Mouse (Mus musculus): Measurements from ENCODE around the gene Pan2. TPM values are rescaled to one million over a fixed set of nuclear protein-coding genes. Genes with fewer than 3 reads are reported as not detected.
"Not testable (repeated sequence)": the region's sequence is repeated elsewhere in the genome, so short reads cannot be mapped to it uniquely, and the experiment has no call there.

Pan2 gene
- 0.31 and 0.44 TPM in 2 replicates for polyA plus RNA-seq (2012)

DNA sequence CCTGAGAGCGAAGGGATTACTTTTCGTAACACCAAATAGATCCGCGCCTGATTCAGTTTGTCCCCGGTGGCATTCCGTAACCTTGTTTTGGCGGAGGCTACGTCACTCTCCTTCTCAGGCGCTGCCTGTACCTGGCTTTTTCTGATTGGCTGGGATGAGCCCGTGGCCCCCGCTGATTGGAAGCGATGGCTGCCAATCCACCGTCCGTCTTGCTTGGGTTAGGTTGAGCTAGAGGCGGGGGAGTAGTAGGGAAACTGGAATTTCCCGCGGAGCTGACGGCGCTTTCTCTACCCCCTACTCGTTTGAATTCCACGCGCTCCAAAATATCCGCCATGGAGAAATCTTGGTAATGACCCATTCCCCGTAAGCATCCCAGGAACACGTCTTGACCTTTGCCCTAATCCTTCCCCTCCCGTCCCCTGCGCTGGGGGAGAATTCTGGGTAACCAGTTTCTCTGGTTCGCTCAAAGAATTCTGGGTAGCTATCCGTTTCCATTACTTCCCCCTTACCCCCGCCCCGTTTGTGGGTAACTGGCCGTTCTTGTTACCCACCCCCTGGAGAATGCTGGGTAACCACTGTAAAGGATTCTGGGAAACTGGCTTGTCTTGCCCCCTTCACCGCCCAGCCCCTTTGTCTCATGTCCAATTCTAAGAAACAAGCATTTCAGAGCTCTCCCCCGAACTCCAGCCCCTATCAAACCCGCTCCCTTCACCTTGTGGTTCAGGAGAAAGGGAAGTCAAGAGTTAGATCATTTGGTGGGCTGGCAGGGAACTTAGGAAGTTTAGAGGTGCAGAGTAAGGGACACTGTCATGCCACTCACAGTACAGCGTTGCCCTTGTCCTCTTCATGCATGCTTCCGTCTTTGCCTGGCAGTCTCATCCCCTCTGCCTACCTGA lies at the start of gene Pan2:
Pan2 (plus strand) TSS at position 210 of the 896 bp plus-strand sequence.
- Histone ChIP-seq H3K27me3 (ENCODE audit: control insufficient read depth) (no peaks in the 10 kb centered on the region), H3K4me1 (ENCODE audit: control insufficient read depth) (peaks cover 32% of the 10 kb centered on the region), H3K36me3 (ENCODE audit: control insufficient read depth) (peaks cover 37% of the 10 kb centered on the region), H3K9me3 (ENCODE audit: control insufficient read depth, low read length) (no peaks in the 10 kb centered on the region), H3K4me3 (replicated peaks) (peak within 1 kb of the TSS; percentile 80)
- TF ChIP-seq TAL1 (IDR thresholded peaks at IDR 0.05; ENCODE audit: low read length) (no peak), GATA1 (IDR thresholded peaks at IDR 0.05; ENCODE audit: low read length) (no peak)

DNA sequence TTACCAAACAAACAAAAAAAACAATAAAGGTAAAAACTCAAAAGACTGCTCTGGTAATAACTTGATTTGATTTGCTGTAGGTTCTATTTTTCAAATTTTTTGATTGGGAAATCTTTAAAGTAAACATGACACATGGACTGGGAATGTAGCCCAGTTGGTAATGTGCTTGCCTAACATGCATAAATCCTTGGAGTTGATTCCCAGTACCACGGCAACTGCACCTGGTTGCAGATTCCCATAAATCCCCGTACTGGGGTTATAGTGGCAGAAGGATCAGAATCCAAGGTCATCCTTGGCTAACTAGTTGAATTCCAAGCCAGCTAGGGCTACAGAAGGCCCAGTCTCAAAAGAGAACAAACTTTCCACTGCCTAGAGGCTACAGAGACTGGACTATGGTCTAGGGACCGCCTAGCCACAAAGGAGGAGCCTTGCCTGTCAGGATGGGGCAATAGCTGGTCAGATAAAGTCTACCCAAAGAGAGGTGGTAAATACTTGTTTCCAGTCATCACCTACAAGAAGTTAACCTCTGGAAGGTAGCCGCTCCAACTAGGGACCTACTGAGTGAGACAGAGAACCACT lies 49.4 kb upstream of the Pan2 start, which contains the start of gene Apon:
Apon (plus strand) TSS at position 420 of the 579 bp plus-strand sequence.
- no peaks in the 10 kb centered on the region for H3K9me3 ChIP-seq (ENCODE audit: control insufficient read depth, low read length)
- peaks cover 47% of the 10 kb centered on the region for H3K36me3 ChIP-seq (ENCODE audit: control insufficient read depth)
- no peaks in the 10 kb centered on the region for H3K27me3 ChIP-seq (ENCODE audit: control insufficient read depth)
- H3K4me1 ChIP-seq (ENCODE audit: control insufficient read depth), result no peaks in the 10 kb centered on the region
- no peak within 1 kb of the TSS for H3K4me3 ChIP-seq (replicated peaks)
- TF ChIP-seq GATA1 (IDR thresholded peaks at IDR 0.05; ENCODE audit: low read length), result no peak
- no peak for TF ChIP-seq TAL1 (IDR thresholded peaks at IDR 0.05; ENCODE audit: low read length)

DNA sequence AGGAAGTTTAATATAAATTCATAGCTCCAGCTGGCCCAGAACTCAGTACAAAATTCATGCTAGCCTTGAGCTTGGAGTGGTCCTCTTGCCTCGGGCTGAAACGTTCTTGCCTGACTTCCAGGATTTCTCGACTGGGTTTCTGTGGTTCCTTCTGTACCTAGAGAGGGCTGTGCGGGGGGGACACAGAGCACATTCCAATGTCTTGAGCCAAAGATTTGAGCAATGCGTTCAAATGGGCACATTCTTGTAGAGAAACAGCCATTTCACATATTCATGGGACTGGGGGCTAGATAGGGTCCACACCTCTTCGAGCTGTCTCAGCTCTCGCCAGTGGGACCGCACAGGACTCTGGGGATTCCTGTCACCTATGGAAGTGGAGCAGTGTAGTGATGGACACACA lies 47.2 kb upstream of the Pan2 start:
- H3K9me3 ChIP-seq (ENCODE audit: control insufficient read depth, low read length), result no peaks in the 10 kb centered on the region
- H3K4me3 ChIP-seq (replicated peaks), result no peak overlapping the region
- peaks cover 25% of the 10 kb centered on the region for H3K36me3 ChIP-seq (ENCODE audit: control insufficient read depth)
- TF ChIP-seq GATA1 (IDR thresholded peaks at IDR 0.05; ENCODE audit: low read length) (no peak), TAL1 (IDR thresholded peaks at IDR 0.05; ENCODE audit: low read length) (no peak)
- no peaks in the 10 kb centered on the region; the same call in 1 of the 2 replicates for H3K4me1 ChIP-seq (ENCODE audit: control insufficient read depth)
- no peaks in the 10 kb centered on the region for H3K27me3 ChIP-seq (ENCODE audit: control insufficient read depth)

- H3K27me3 ChIP-seq (ENCODE audit: control insufficient read depth), result no peaks in the 10 kb centered on the region
- no peaks in the 10 kb centered on the region for H3K9me3 ChIP-seq (ENCODE audit: control insufficient read depth, low read length)
- H3K36me3 ChIP-seq (ENCODE audit: control insufficient read depth), result peaks cover 21% of the 10 kb centered on the region
- H3K4me3 ChIP-seq (replicated peaks), result no peak overlapping the region
- no peak for TF ChIP-seq GATA1 (IDR thresholded peaks at IDR 0.05; ENCODE audit: low read length)
- TF ChIP-seq TAL1 (IDR thresholded peaks at IDR 0.05; ENCODE audit: low read length), result no peak
- H3K4me1 ChIP-seq (ENCODE audit: control insufficient read depth), result no peaks in the 10 kb centered on the region; the same call in 1 of the 2 replicates
Observed at GRCm38 (mm10) chr10:128256328-128256727, 46.8 kb upstream of the Pan2 start.

DNA sequence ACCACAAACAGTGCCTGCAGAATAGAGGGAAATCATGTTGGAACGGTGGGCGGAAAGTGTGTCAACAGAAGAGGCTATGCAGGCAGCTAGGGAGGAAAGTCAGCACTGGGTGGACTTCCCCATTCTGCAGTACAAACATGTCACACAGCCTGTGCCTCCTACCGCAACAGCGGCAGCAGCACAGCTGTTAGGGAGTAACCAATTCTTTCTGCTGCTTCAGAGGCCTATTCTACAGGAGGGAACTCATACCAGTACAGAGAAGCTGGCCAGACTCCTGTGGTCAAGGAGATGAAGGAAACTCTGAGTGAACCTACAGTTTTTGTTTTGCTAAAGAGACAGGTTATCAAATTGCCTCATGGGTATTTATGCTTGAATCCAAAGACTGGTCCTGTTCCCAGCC lies 44.2 kb upstream of the Pan2 start:
- no peak for TF ChIP-seq GATA1 (IDR thresholded peaks at IDR 0.05; ENCODE audit: low read length)
- no peak for TF ChIP-seq TAL1 (IDR thresholded peaks at IDR 0.05; ENCODE audit: low read length)
- Histone ChIP-seq H3K27me3 (ENCODE audit: control insufficient read depth) (no peaks in the 10 kb centered on the region), H3K9me3 (ENCODE audit: control insufficient read depth, low read length) (no peaks in the 10 kb centered on the region), H3K4me3 (replicated peaks) (no peak overlapping the region), H3K36me3 (ENCODE audit: control insufficient read depth) (no peaks in the 10 kb centered on the region; the same call in 1 of the 2 replicates), H3K4me1 (ENCODE audit: control insufficient read depth) (no peaks in the 10 kb centered on the region; the same call in 1 of the 2 replicates)

DNA sequence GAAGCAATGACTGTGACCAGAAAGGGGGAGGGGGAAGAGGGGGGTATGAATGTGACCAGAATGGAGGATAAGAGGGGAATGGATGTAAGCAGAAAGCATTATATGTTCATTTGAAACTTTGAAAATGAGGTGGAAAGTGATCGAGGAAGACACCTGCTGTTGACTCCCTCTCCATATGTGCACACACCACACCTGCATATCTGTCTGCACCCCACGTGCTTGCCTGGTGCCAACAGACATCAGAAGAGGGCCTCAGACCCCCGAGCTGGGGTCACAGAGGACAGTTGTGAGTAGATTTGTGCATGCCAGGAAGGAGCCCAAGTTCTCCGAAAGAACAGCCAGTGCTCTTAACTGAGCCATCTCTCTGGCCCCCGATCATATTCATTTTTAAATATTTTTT lies 43.2 kb upstream of the Pan2 start:
- Histone ChIP-seq H3K9me3 (ENCODE audit: control insufficient read depth, low read length) (no peaks in the 10 kb centered on the region), H3K27me3 (ENCODE audit: control insufficient read depth) (no peaks in the 10 kb centered on the region), H3K4me1 (ENCODE audit: control insufficient read depth) (no peaks in the 10 kb centered on the region; the same call in 1 of the 2 replicates), H3K4me3 (replicated peaks) (no peak overlapping the region), H3K36me3 (ENCODE audit: control insufficient read depth) (no peaks in the 10 kb centered on the region)
- TF ChIP-seq TAL1 (IDR thresholded peaks at IDR 0.05; ENCODE audit: low read length) (no peak), GATA1 (IDR thresholded peaks at IDR 0.05; ENCODE audit: low read length) (no peak)

DNA sequence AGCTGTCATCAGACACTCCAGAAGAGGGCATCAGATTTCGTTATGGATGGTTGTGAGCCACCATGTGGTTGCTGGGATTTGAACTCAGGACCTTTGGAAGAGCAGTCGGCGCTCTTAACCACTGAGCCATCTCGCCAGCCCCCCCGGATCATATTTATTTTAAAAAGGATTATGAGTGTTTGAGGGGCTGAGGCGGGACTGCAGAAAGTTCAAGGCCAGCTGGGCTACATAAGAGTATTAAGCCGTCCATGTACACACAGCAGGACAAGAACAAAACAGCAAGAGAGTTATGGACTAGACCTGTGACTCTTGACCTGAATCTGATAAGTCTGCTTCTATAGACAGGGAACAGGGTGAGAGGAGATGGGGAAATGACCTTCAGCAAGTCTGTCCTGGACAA lies 42.8 kb upstream of the Pan2 start:
- H3K9me3 ChIP-seq (ENCODE audit: control insufficient read depth, low read length); H3K27me3 ChIP-seq (ENCODE audit: control insufficient read depth); H3K4me3 ChIP-seq (replicated peaks); H3K4me1 ChIP-seq (ENCODE audit: control insufficient read depth); H3K36me3 ChIP-seq (ENCODE audit: control insufficient read depth): not testable (repeated sequence)

GRCm38 (mm10) chr10:128262300-128262699 lies 40.8 kb upstream of the Pan2 start:
- no peak overlapping the region for H3K4me3 ChIP-seq (replicated peaks)
- no peaks in the 10 kb centered on the region; the same call in 1 of the 2 replicates for H3K4me1 ChIP-seq (ENCODE audit: control insufficient read depth)
- H3K9me3 ChIP-seq (ENCODE audit: control insufficient read depth, low read length), result no peaks in the 10 kb centered on the region
- no peak for TF ChIP-seq TAL1 (IDR thresholded peaks at IDR 0.05; ENCODE audit: low read length)
- H3K36me3 ChIP-seq (ENCODE audit: control insufficient read depth), result no peaks in the 10 kb centered on the region
- no peaks in the 10 kb centered on the region for H3K27me3 ChIP-seq (ENCODE audit: control insufficient read depth)

Measured in erythroblast, embryonic 14.5 days (primary cell).